Mouse (Mus musculus): Measurements from ENCODE around the gene Prame. TPM values are rescaled to one million over a fixed set of nuclear protein-coding genes. Genes with fewer than 3 reads are reported as not detected.
"Not testable (repeated sequence)": the region's sequence is repeated elsewhere in the genome, so short reads cannot be mapped to it uniquely, and the experiment has no call there.

Gene Prame
- polyA plus RNA-seq (2016; fragmentation: Nextera tagmentation; extraction: Ambion mirVana) = not detected in 2 replicates

GRCm38 (mm10) chrX:135627605-135628004 is at the start of gene Prame:
Gene Prame (minus strand): TSS chrX:135627705.
- Histone ChIP-seq H3K4me3 (no peak within 1 kb of the TSS), H3K27ac (no peak within 1 kb of the TSS), H3K36me3 (no peaks in the 10 kb centered on the region), H3K4me1 (replicated peaks) (no peaks in the 10 kb centered on the region), H3K27me3 (ENCODE audit: insufficient read depth, poor library complexity, severe bottlenecking) (no peaks in the 10 kb centered on the region; the same call in 1 of the 2 replicates), H3K9me3 (no peaks in the 10 kb centered on the region)
- WGBS = 90% methylated on average over 11 of the region's 11 CpGs
- no peak for DNase-seq (ENCODE audit: low spot score)

- WGBS = 57% methylated on average over 9 of the region's 9 CpGs
- no peak overlapping the region for H3K4me3 ChIP-seq
Measured at GRCm38 (mm10) chrX:135652173-135652772, 24.8 kb upstream of the Prame start.

GRCm38 (mm10) chrX:135601298-135602029 is 26.0 kb downstream of the Prame start:
- H3K27ac ChIP-seq; H3K36me3 ChIP-seq; H3K9me3 ChIP-seq; H3K27me3 ChIP-seq (ENCODE audit: insufficient read depth, poor library complexity, severe bottlenecking); H3K4me3 ChIP-seq; DNase-seq (ENCODE audit: low spot score); H3K4me1 ChIP-seq (replicated peaks): not testable (repeated sequence)
- WGBS = 72% methylated on average over 3 of the region's 3 CpGs

More at GRCm38 (mm10) chrX:135652173-135652772, 24.8 kb upstream of the Prame start:
- H3K36me3 ChIP-seq = no peaks in the 10 kb centered on the region
- no peak overlapping the region for H3K27ac ChIP-seq
- no peaks in the 10 kb centered on the region for H3K9me3 ChIP-seq
- H3K4me1 ChIP-seq (replicated peaks) = no peaks in the 10 kb centered on the region
- no peak for DNase-seq (ENCODE audit: low spot score)
- no peaks in the 10 kb centered on the region; the same call in 1 of the 2 replicates for H3K27me3 ChIP-seq (ENCODE audit: insufficient read depth, poor library complexity, severe bottlenecking)

GRCm38 (mm10) chrX:135598677-135599076 is 28.8 kb downstream of the Prame start, which contains the start of gene Nxf7:
Gene Nxf7 (minus strand): TSS chrX:135598777.
- no peak within 1 kb of the TSS for H3K27ac ChIP-seq
- H3K4me1 ChIP-seq (replicated peaks) = no peaks in the 10 kb centered on the region
- 88% methylated on average over 2 of the region's 2 CpGs for whole genome bisulfite sequencing
- H3K36me3 ChIP-seq = no peaks in the 10 kb centered on the region
- no peaks in the 10 kb centered on the region for H3K27me3 ChIP-seq (ENCODE audit: insufficient read depth, poor library complexity, severe bottlenecking)
- no peak within 1 kb of the TSS for H3K4me3 ChIP-seq
- H3K9me3 ChIP-seq = peaks cover 10% of the 10 kb centered on the region; the same call in 1 of the 2 replicates
- no peak for DNase-seq (ENCODE audit: low spot score)

- 89% methylated on average over 13 of the region's 13 CpGs for WGBS
- Histone ChIP-seq H3K36me3 (no peaks in the 10 kb centered on the region), H3K27ac (no peak overlapping the region), H3K27me3 (ENCODE audit: insufficient read depth, poor library complexity, severe bottlenecking) (no peaks in the 10 kb centered on the region), H3K4me1 (replicated peaks) (no peaks in the 10 kb centered on the region), H3K9me3 (peaks cover 10% of the 10 kb centered on the region; the same call in 1 of the 2 replicates), H3K4me3 (no peak overlapping the region)
- no peak for DNase-seq (ENCODE audit: low spot score)
Measured at GRCm38 (mm10) chrX:135598096-135598495, 29.4 kb downstream of the Prame start.

GRCm38 (mm10) chrX:135576412-135576811 is 51.1 kb downstream of the Prame start:
- no peaks in the 10 kb centered on the region for H3K4me1 ChIP-seq (replicated peaks)
- H3K27ac ChIP-seq = no peak overlapping the region
- H3K27me3 ChIP-seq (ENCODE audit: insufficient read depth, poor library complexity, severe bottlenecking) = 0 out of 2 replicates have a peak, but pooled peaks cover 8% of the 10 kb centered on the region
- 88% methylated on average over 1 of the region's 1 CpGs for WGBS
- no peak for DNase-seq (ENCODE audit: low spot score)
- H3K4me3 ChIP-seq = no peak overlapping the region
- H3K9me3 ChIP-seq = no peaks in the 10 kb centered on the region
- no peaks in the 10 kb centered on the region for H3K36me3 ChIP-seq

GRCm38 (mm10) chrX:135574958-135575628 is 52.4 kb downstream of the Prame start:
- H3K36me3 ChIP-seq; H3K4me1 ChIP-seq (replicated peaks); H3K27me3 ChIP-seq (ENCODE audit: insufficient read depth, poor library complexity, severe bottlenecking); H3K9me3 ChIP-seq; DNase-seq (ENCODE audit: low spot score); H3K4me3 ChIP-seq; H3K27ac ChIP-seq: not testable (repeated sequence)
- 76% methylated on average over 9 of the region's 9 CpGs for WGBS

GRCm38 (mm10) chrX:135574261-135574957 is 53.1 kb downstream of the Prame start:
- not testable (repeated sequence) for H3K9me3 ChIP-seq; H3K36me3 ChIP-seq; H3K4me3 ChIP-seq; H3K27me3 ChIP-seq (ENCODE audit: insufficient read depth, poor library complexity, severe bottlenecking); H3K4me1 ChIP-seq (replicated peaks); H3K27ac ChIP-seq
- DNase-seq (ENCODE audit: low spot score) = peak; percentile 12
- WGBS = 34% methylated on average over 8 of the region's 8 CpGs

- H3K4me3 ChIP-seq; H3K27ac ChIP-seq; H3K4me1 ChIP-seq (replicated peaks); H3K27me3 ChIP-seq (ENCODE audit: insufficient read depth, poor library complexity, severe bottlenecking); H3K9me3 ChIP-seq; H3K36me3 ChIP-seq: not testable (repeated sequence)
- peak; percentile 53 for DNase-seq (ENCODE audit: low spot score)
- WGBS = 46% methylated on average over 2 of the region's 2 CpGs
Measured at GRCm38 (mm10) chrX:135569467-135569866, 58.0 kb downstream of the Prame start.

- not testable (repeated sequence) for H3K27ac ChIP-seq; H3K9me3 ChIP-seq; H3K4me3 ChIP-seq; H3K4me1 ChIP-seq (replicated peaks); DNase-seq (ENCODE audit: low spot score); H3K27me3 ChIP-seq (ENCODE audit: insufficient read depth, poor library complexity, severe bottlenecking); H3K36me3 ChIP-seq
- 47% methylated on average over 4 of the region's 4 CpGs for WGBS
Measured at GRCm38 (mm10) chrX:135564934-135565333, 62.6 kb downstream of the Prame start.

Data from hindbrain, embryonic 10.5 days (tissue).